Mouse (Mus musculus) retina, embryonic 14.5 days (tissue): ENCODE results near the gene Edf1.
A peak's percentile ranks its signal among the peaks of the same experiment; 100 is the strongest.

ENCODE experiments used
- DNase-seq: peaks from one replicate; pipeline ENCODE4 v3.0.0-alpha.2; 2015; ENCODE audit warnings: low spot score

The Edf1 gene

GRCm38 (mm10) chr2:25561946-25562345 lies 4.3 kb downstream of the Edf1 start:
- no peak for DNase-seq

- DNase-seq = no peak
Measured at GRCm38 (mm10) chr2:25565741-25566140, 8.1 kb downstream of the Edf1 start.

GRCm38 (mm10) chr2:25566558-25566957 lies 8.9 kb downstream of the Edf1 start:
- DNase-seq = no peak

- no peak for DNase-seq
Measured at GRCm38 (mm10) chr2:25568473-25569019, 10.9 kb downstream of the Edf1 start.

GRCm38 (mm10) chr2:25569323-25569722 lies 11.7 kb downstream of the Edf1 start:
- no peak for DNase-seq

- DNase-seq = no peak
Measured at GRCm38 (mm10) chr2:25571221-25571620, 13.6 kb downstream of the Edf1 start.

- no peak for DNase-seq
Measured at GRCm38 (mm10) chr2:25573068-25573467, 15.4 kb downstream of the Edf1 start.

- no peak for DNase-seq
Measured at GRCm38 (mm10) chr2:25574136-25574535, 16.5 kb downstream of the Edf1 start.

GRCm38 (mm10) chr2:25574579-25575431 lies 17.2 kb downstream of the Edf1 start, which contains the start of the genes Mamdc4 and Phpt1:
Mamdc4 (minus strand) TSS chr2:25574845.
Phpt1 (minus strand) TSS chr2:25575224.
- DNase-seq = peak; percentile 98

GRCm38 (mm10) chr2:25575432-25576027 lies 17.9 kb downstream of the Edf1 start:
- DNase-seq = peak; percentile 27

- no peak for DNase-seq
Measured at GRCm38 (mm10) chr2:25576028-25576850, 18.6 kb downstream of the Edf1 start.

- DNase-seq = no peak
Measured at GRCm38 (mm10) chr2:25576965-25577891, 19.6 kb downstream of the Edf1 start.

- peak; percentile 55 for DNase-seq
Measured at GRCm38 (mm10) chr2:25577951-25578795, 20.5 kb downstream of the Edf1 start.

GRCm38 (mm10) chr2:25578796-25579736 lies 21.4 kb downstream of the Edf1 start:
- DNase-seq = no peak

- peak; percentile 70 for DNase-seq
Measured at GRCm38 (mm10) chr2:25579737-25580460, 22.3 kb downstream of the Edf1 start.

- DNase-seq = no peak
Measured at GRCm38 (mm10) chr2:25580621-25581101, 23.0 kb downstream of the Edf1 start.

GRCm38 (mm10) chr2:25581294-25581864 lies 23.7 kb downstream of the Edf1 start, which contains the start of gene Ajm1:
Ajm1 (minus strand) TSS chr2:25581757.
- peak; percentile 91 for DNase-seq

GRCm38 (mm10) chr2:25581901-25582301 lies 24.3 kb downstream of the Edf1 start:
- DNase-seq = no peak
